Mouse (Mus musculus): ENCODE measurements around the gene Tmem203. TPM values are rescaled to one million over a fixed set of nuclear protein-coding genes. Genes with fewer than 3 reads are reported as not detected.

Tmem203 gene
- polyA plus RNA-seq, 1 experiment from 2014 or later = 11.3 TPM

DNA sequence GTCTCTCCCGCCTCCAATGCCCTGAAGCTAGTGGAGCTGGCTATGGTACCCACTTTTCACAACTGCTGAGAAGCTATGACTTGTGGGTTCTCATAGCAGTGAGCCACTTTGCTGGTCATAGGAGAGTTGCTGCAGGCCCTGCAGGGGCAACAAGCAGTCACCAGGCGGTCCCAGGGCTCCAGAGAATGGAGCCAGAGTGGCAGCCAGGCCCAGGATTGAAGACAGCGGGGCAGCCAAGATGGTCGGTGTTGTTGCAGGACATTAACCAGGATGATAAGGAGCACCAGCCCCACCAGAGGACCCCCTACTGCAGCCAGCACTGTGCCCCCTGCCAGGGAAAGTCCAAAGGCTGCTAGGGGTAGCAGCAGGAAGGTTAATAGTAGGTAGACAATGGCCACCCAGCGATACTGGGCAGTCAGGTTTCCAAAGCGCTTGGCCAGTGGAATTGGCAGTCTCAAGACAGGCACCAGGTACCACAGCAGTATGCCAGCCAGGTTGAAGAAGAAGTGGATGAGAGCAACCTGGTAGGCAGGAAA lies 26.2 kb upstream of the Tmem203 start:
- no peaks in the 10 kb centered on the region for H3K36me3 ChIP-seq (ENCODE audit: control insufficient read depth, insufficient read depth, low read length)
- no peaks in the 10 kb centered on the region for H3K9me3 ChIP-seq (ENCODE audit: control insufficient read depth, low read length)
- H3K4me1 ChIP-seq (ENCODE audit: control insufficient read depth, insufficient read depth, low read length) = peaks cover 6% of the 10 kb centered on the region
- WGBS = 69% methylated on average over 6 of the region's 6 CpGs
- no peak overlapping the region for H3K4me3 ChIP-seq (replicated peaks; ENCODE audit: low read depth, low read length)
- ATAC-seq (ENCODE audit: low FRiP score, low TSS enrichment) (no peak), DNase-seq (no peak)
- no peak overlapping the region for H3K9ac ChIP-seq (replicated peaks; ENCODE audit: low read length)
- H3K4me2 ChIP-seq (ENCODE audit: low read length) = peak overlapping the region; percentile 37
- 0 out of 2 replicates have a peak overlapping the region, but pooled peaks have one; percentile 27 for H3K27ac ChIP-seq (replicated peaks; ENCODE audit: low read depth, low read length)
- no peaks in the 10 kb centered on the region for H3K27me3 ChIP-seq (ENCODE audit: control insufficient read depth, insufficient read depth, low read length)

DNA sequence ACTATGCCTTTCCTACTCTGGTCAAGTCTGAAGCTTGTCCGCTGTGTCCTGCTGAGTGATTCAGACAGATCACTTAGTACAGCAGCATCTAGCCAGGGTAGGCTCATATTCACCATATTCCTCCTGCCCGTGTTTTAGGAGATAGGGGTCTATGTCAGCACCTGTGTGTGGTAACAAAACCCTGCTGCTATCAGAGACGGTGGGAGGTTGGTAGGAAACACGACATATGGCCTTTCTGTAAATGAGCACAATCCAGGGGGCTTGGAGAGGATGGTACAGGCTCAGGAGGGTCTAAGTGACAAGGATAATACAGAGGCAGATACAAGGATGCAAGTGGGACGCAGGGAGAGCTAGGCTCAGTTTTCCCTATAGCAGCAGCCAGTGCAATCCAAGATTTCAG lies 25.7 kb upstream of the Tmem203 start:
- Histone ChIP-seq H3K36me3 (ENCODE audit: control insufficient read depth, insufficient read depth, low read length) (no peaks in the 10 kb centered on the region), H3K4me2 (ENCODE audit: low read length) (no peak overlapping the region), H3K4me1 (ENCODE audit: control insufficient read depth, insufficient read depth, low read length) (peaks cover 6% of the 10 kb centered on the region), H3K9me3 (ENCODE audit: control insufficient read depth, low read length) (no peaks in the 10 kb centered on the region), H3K27me3 (ENCODE audit: control insufficient read depth, insufficient read depth, low read length) (no peaks in the 10 kb centered on the region), H3K9ac (replicated peaks; ENCODE audit: low read length) (no peak overlapping the region), H3K27ac (replicated peaks; ENCODE audit: low read depth, low read length) (no peak overlapping the region), H3K4me3 (replicated peaks; ENCODE audit: low read depth, low read length) (no peak overlapping the region)
- DNase-seq = no peak
- 83% methylated on average over 5 of the region's 5 CpGs for WGBS
- ATAC-seq (ENCODE audit: low FRiP score, low TSS enrichment) = no peak

GRCm38 (mm10) chr2:25230581-25230980 lies 24.7 kb upstream of the Tmem203 start:
- no peak for ATAC-seq (ENCODE audit: low FRiP score, low TSS enrichment)

GRCm38 (mm10) chr2:25231038-25231437 lies 24.2 kb upstream of the Tmem203 start:
- Histone ChIP-seq H3K4me1 (ENCODE audit: control insufficient read depth, insufficient read depth, low read length) (no peaks in the 10 kb centered on the region), H3K9me3 (ENCODE audit: control insufficient read depth, low read length) (no peaks in the 10 kb centered on the region), H3K27ac (replicated peaks; ENCODE audit: low read depth, low read length) (no peak overlapping the region), H3K4me2 (ENCODE audit: low read length) (no peak overlapping the region), H3K27me3 (ENCODE audit: control insufficient read depth, insufficient read depth, low read length) (no peaks in the 10 kb centered on the region), H3K4me3 (replicated peaks; ENCODE audit: low read depth, low read length) (no peak overlapping the region), H3K36me3 (ENCODE audit: control insufficient read depth, insufficient read depth, low read length) (no peaks in the 10 kb centered on the region), H3K9ac (replicated peaks; ENCODE audit: low read length) (no peak overlapping the region)
- DNase-seq (no peak), ATAC-seq (ENCODE audit: low FRiP score, low TSS enrichment) (no peak)
- 54% methylated on average over 12 of the region's 12 CpGs for WGBS

More at GRCm38 (mm10) chr2:25230581-25230980, 24.7 kb upstream of the Tmem203 start:
- H3K4me1 ChIP-seq (ENCODE audit: control insufficient read depth, insufficient read depth, low read length) = peaks cover 2% of the 10 kb centered on the region
- H3K4me2 ChIP-seq (ENCODE audit: low read length) = no peak overlapping the region
- H3K36me3 ChIP-seq (ENCODE audit: control insufficient read depth, insufficient read depth, low read length) = no peaks in the 10 kb centered on the region
- no peaks in the 10 kb centered on the region for H3K27me3 ChIP-seq (ENCODE audit: control insufficient read depth, insufficient read depth, low read length)
- H3K4me3 ChIP-seq (replicated peaks; ENCODE audit: low read depth, low read length) = no peak overlapping the region
- no peak for DNase-seq
- no peaks in the 10 kb centered on the region for H3K9me3 ChIP-seq (ENCODE audit: control insufficient read depth, low read length)
- WGBS = 89% methylated on average over 7 of the region's 7 CpGs
- no peak overlapping the region for H3K9ac ChIP-seq (replicated peaks; ENCODE audit: low read length)
- no peak overlapping the region for H3K27ac ChIP-seq (replicated peaks; ENCODE audit: low read depth, low read length)

- no peaks in the 10 kb centered on the region for H3K4me1 ChIP-seq (ENCODE audit: control insufficient read depth, insufficient read depth, low read length)
- ATAC-seq (ENCODE audit: low FRiP score, low TSS enrichment) = no peak
- no peak for DNase-seq
- no peaks in the 10 kb centered on the region for H3K27me3 ChIP-seq (ENCODE audit: control insufficient read depth, insufficient read depth, low read length)
- 86% methylated on average over 4 of the region's 4 CpGs for WGBS
- H3K9me3 ChIP-seq (ENCODE audit: control insufficient read depth, low read length) = no peaks in the 10 kb centered on the region
- no peak overlapping the region for H3K27ac ChIP-seq (replicated peaks; ENCODE audit: low read depth, low read length)
- H3K36me3 ChIP-seq (ENCODE audit: control insufficient read depth, insufficient read depth, low read length) = no peaks in the 10 kb centered on the region
- H3K4me2 ChIP-seq (ENCODE audit: low read length) = no peak overlapping the region
- no peak overlapping the region for H3K9ac ChIP-seq (replicated peaks; ENCODE audit: low read length)
- H3K4me3 ChIP-seq (replicated peaks; ENCODE audit: low read depth, low read length) = no peak overlapping the region
These were observed 21.8 kb upstream of the Tmem203 start for GRCm38 (mm10) chr2:25233421-25233820.

DNA sequence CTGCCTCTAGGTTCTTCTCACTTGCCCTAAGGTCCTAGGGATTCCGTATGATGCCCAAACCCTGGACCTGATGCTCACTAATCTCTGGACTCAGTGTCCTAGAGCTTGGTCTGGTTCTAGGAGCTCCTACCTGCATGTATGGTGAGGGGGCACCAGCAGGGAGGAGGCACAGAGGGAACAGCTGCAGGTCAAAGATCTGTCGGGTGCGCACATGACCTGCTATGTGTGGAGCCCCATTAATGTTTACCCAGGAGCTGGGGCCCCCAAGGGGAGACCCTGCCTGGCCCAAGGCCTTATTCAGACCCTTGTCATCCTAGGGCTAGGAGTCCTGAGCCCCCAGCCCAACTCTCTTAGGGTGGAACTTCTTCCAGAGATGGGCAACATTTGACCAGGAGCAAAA lies 21.2 kb upstream of the Tmem203 start, which contains the start of gene Slc34a3:
Gene Slc34a3 (minus strand): TSS at position 315 of the 400 bp plus-strand sequence.
- Histone ChIP-seq H3K27ac (replicated peaks; ENCODE audit: low read depth, low read length) (no peak within 1 kb of the TSS), H3K4me3 (replicated peaks; ENCODE audit: low read depth, low read length) (no peak within 1 kb of the TSS), H3K27me3 (ENCODE audit: control insufficient read depth, insufficient read depth, low read length) (no peaks in the 10 kb centered on the region), H3K4me2 (ENCODE audit: low read length) (no peak within 1 kb of the TSS), H3K4me1 (ENCODE audit: control insufficient read depth, insufficient read depth, low read length) (no peaks in the 10 kb centered on the region), H3K9ac (replicated peaks; ENCODE audit: low read length) (no peak within 1 kb of the TSS), H3K9me3 (ENCODE audit: control insufficient read depth, low read length) (no peaks in the 10 kb centered on the region), H3K36me3 (ENCODE audit: control insufficient read depth, insufficient read depth, low read length) (no peaks in the 10 kb centered on the region)
- DNase-seq = no peak
- WGBS = 89% methylated on average over 3 of the region's 3 CpGs
- ATAC-seq (ENCODE audit: low FRiP score, low TSS enrichment) = no peak

DNA sequence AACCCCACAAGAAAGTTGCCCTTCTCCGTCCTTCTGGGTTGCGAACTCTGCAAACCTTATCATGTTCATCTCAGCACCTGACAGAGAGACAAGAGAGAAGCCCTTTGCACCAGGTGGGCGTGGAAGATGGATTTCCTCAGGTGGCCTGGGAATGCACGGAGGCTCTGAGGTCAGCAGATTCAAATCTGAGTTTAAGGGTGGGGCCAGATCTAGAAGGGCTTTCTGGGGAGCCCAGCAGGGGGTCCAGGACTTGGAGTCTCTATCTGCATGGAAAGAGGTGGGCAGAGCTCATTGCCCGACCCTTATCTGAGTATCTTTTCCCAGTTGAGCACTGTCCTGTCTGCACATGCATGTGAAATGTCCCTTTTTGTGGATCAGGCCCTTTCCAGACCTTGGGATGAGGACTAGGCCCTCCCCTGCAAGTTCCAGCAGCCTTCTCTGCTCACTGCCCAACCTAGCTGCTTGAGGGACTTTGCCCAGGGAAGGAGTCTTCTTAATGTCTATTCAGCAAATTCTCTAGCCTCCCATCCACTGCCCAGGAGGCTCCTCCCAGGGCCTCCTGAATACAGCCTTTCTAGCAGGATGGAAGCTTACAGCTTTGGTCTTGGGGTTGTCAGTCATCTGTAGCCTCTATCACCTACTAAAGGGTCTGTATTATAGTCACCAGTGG lies 20.6 kb upstream of the Tmem203 start:
- H3K4me1 ChIP-seq (ENCODE audit: control insufficient read depth, insufficient read depth, low read length) = no peaks in the 10 kb centered on the region
- H3K4me2 ChIP-seq (ENCODE audit: low read length) = no peak overlapping the region
- no peaks in the 10 kb centered on the region for H3K27me3 ChIP-seq (ENCODE audit: control insufficient read depth, insufficient read depth, low read length)
- 77% methylated on average over 5 of the region's 5 CpGs for WGBS
- H3K9me3 ChIP-seq (ENCODE audit: control insufficient read depth, low read length) = no peaks in the 10 kb centered on the region
- no peak overlapping the region for H3K27ac ChIP-seq (replicated peaks; ENCODE audit: low read depth, low read length)
- no peak overlapping the region for H3K4me3 ChIP-seq (replicated peaks; ENCODE audit: low read depth, low read length)
- ATAC-seq (ENCODE audit: low FRiP score, low TSS enrichment) (no peak), DNase-seq (no peak)
- no peak overlapping the region for H3K9ac ChIP-seq (replicated peaks; ENCODE audit: low read length)
- H3K36me3 ChIP-seq (ENCODE audit: control insufficient read depth, insufficient read depth, low read length) = no peaks in the 10 kb centered on the region

DNA sequence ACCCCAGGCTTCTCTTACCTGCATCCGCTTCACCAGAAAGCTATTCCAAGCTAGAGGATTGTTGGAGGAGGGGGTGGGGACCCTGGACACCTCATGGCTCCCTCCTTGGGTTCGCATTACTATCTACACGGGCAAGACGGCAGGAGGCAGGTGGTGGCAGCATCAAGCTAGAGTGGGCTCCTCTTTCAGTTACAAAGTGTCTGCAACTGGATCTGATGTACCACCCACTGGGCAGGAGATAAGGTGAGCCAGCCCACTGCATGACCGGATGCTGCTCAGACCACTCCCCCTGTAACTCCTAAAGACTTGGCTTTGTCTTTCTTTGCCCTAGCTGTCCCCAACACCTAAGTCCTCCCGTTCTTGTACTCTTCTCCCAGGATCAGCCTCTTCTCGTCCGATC lies 18.6 kb upstream of the Tmem203 start, which contains the start of gene Rnf224:
Gene Rnf224 (minus strand): TSS at position 174 of the 400 bp plus-strand sequence.
- 38% methylated on average over 8 of the region's 8 CpGs for WGBS
- H3K27ac ChIP-seq (replicated peaks; ENCODE audit: low read depth, low read length) = no peak within 1 kb of the TSS
- H3K9ac ChIP-seq (replicated peaks; ENCODE audit: low read length) = no peak within 1 kb of the TSS
- no peak for ATAC-seq (ENCODE audit: low FRiP score, low TSS enrichment)
- no peak within 1 kb of the TSS for H3K4me2 ChIP-seq (ENCODE audit: low read length)
- H3K9me3 ChIP-seq (ENCODE audit: control insufficient read depth, low read length) = no peaks in the 10 kb centered on the region
- H3K4me3 ChIP-seq (replicated peaks; ENCODE audit: low read depth, low read length) = no peak within 1 kb of the TSS
- H3K27me3 ChIP-seq (ENCODE audit: control insufficient read depth, insufficient read depth, low read length) = no peaks in the 10 kb centered on the region
- DNase-seq = no peak
- H3K4me1 ChIP-seq (ENCODE audit: control insufficient read depth, insufficient read depth, low read length) = peaks cover 7% of the 10 kb centered on the region
- H3K36me3 ChIP-seq (ENCODE audit: control insufficient read depth, insufficient read depth, low read length) = no peaks in the 10 kb centered on the region

DNA sequence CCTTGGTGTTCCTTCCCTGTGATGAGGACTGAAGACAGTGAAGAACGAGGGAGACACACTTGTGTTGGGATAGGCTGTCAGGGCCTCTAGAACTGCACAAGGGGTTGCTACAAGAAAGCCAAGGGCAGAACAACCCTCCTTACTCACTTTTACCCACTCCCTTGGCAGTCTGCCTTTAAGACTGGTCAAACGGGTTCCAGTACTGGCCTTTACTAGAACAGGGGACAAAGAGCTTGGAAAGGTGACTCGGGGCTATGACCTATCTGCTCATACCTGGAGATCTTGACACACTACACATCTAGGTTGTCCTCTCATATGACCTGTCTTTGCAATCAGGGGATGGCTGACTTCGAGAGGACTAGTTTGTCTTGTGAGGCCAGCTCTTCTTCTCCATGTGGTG lies 17.7 kb upstream of the Tmem203 start:
- Histone ChIP-seq H3K4me2 (ENCODE audit: low read length) (no peak overlapping the region), H3K27me3 (ENCODE audit: control insufficient read depth, insufficient read depth, low read length) (no peaks in the 10 kb centered on the region), H3K9ac (replicated peaks; ENCODE audit: low read length) (no peak overlapping the region), H3K27ac (replicated peaks; ENCODE audit: low read depth, low read length) (no peak overlapping the region), H3K4me1 (ENCODE audit: control insufficient read depth, insufficient read depth, low read length) (peaks cover 10% of the 10 kb centered on the region), H3K4me3 (replicated peaks; ENCODE audit: low read depth, low read length) (no peak overlapping the region), H3K36me3 (ENCODE audit: control insufficient read depth, insufficient read depth, low read length) (no peaks in the 10 kb centered on the region), H3K9me3 (ENCODE audit: control insufficient read depth, low read length) (no peaks in the 10 kb centered on the region)
- DNase-seq (no peak), ATAC-seq (ENCODE audit: low FRiP score, low TSS enrichment) (no peak)
- 67% methylated on average over 4 of the region's 4 CpGs for WGBS

Data from midbrain, embryonic 14.5 days (tissue).